Mouse (Mus musculus) C2C12 (cell line): ENCODE results near the gene Morf4l1.

Source experiments
- CEBPB ChIP-seq: IDR thresholded peaks from one replicate; pipeline ENCODE4 v1.6.1; 2011; ENCODE audit warnings: low read depth, mild to moderate bottlenecking, control low read depth, moderate library complexity
- CTCF ChIP-seq: IDR thresholded peaks from one replicate; pipeline ENCODE4 v1.5.1; 2011; ENCODE audit not compliant: control insufficient read depth, insufficient read depth, insufficient read length
- MAX ChIP-seq: IDR thresholded peaks from one replicate; pipeline ENCODE4 v1.6.1; 2011; ENCODE audit warnings: mild to moderate bottlenecking, control low read depth

DNA sequence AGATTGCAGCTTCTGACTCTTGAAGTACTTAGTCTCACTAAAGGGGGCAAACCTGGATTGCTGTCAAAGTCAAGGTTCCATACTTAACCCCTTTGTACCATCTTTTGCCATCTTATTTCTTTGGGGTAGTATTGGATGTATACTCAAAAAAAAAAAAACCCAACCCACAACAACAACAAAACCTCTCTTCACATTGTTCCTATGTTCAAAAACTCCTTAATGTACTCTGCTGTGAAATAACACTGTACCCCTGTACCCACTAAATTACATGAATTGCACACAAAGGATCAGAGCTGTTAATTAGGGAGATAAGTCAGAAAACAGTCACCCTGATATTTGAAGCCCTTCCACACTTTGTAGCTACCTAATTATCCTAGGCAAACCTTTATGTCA, 730 bp upstream of the Morf4l1 start:
- TF ChIP-seq CEBPB (no peak), MAX (no peak), CTCF (no peak)
